Mouse (Mus musculus) natural killer cell, adult 2 months (primary cell): ENCODE measurements around the gene Uhrf1bp1.

Experiments used
- DNase-seq, 2 experiments: peaks; one replicate each; pipeline ENCODE4 v3.0.0; 2022; ENCODE audit warnings: low spot score in 2 of 2

The Uhrf1bp1 gene

GRCm38 (mm10) chr17:27839469-27840252 is 16.6 kb upstream of the Uhrf1bp1 start:
- DNase-seq, result peak; percentile 93 to 94

- DNase-seq, result no peak
Measured at GRCm38 (mm10) chr17:27848351-27848750, 7.9 kb upstream of the Uhrf1bp1 start.

- DNase-seq, result no peak
Measured at GRCm38 (mm10) chr17:27851076-27851475, 5.2 kb upstream of the Uhrf1bp1 start.

- peak; percentile 20 to 27 for DNase-seq
Measured at GRCm38 (mm10) chr17:27856798-27857648, 782 bp downstream of the Uhrf1bp1 start.

DNA sequence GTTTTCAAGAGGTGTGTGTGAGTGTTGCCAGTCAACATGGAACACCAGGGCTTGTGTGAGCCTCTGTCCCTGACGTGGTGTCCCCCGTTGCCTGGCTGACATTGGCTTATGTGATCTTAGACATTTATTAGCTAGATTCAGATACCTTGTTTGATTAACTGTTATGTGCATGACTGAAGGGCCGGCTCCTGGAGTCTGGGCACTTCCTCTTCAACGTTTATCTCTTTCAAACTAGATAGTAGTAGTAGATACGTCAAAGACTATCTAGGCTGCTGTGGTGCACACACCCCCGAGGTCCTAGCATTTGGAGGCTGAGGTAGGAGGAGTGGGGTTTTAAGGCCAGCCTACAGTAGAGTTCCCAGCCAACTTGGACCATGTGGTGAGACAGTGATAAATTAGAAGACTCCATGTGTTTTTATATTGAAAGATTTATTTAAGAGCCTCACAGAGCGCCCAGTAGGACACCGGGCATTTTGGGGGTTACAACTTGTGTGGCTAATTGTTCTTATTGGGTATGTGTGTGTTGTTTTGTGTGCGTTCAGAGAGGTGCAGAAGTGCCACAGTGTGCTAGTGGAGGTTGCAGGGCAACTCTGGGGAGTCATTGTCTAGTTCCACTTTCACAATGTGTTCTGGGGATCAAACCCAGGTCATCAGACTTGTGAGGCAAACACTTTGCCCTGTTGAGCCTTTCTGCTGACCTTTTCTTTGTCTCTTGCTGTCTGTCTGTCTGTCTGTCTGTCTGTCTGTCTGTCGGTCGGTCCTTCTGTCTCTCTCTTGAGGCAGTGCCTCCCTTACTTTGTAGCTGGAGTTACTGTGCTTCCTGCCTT is 1.6 kb downstream of the Uhrf1bp1 start:
- no peak for DNase-seq

DNA sequence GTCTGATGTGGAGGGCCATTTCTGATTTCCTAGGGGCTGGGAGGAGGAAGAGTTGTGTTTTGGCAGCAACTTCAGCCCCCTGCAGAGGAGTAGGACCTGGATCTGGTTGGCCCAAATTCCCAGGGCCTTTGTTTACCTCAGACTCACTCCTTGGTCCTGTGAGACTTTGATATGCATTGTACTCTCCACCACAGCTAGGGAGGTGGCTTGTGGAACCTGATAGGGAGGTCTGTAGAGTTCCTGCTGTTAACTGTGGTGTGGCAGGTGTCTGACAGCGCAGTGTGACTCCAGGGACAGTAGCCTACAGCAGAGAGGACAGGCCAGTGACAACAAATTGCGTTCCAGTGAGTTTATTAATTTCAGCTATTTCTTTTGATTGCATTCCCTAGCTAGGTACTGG is 2.9 kb downstream of the Uhrf1bp1 start:
- DNase-seq, result no peak

GRCm38 (mm10) chr17:27865461-27865860 is 9.2 kb downstream of the Uhrf1bp1 start:
- DNase-seq, result no peak

GRCm38 (mm10) chr17:27866737-27867136 is 10.5 kb downstream of the Uhrf1bp1 start:
- no peak for DNase-seq

DNA sequence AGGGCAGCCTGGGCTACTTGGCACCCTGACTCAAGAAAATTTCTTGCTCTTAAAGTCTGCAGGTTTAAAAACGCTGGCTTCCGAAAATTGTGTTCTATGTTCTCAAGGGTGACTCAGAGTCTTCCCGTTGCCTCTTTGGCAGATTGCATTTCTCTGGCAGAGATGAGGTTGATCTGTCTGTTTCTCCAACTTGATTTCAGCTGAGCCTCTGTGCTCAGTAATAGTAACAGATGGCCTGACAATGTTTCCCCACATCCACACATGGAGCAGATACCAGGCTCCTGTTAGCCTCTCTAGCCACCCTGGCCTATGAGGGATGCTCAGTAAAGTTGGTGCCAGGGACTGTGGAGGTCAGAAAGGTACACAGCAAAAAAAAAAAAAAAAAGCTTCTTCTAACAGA is 15.6 kb downstream of the Uhrf1bp1 start:
- no peak for DNase-seq

- DNase-seq, result no peak
Measured at GRCm38 (mm10) chr17:27873583-27873982, 17.3 kb downstream of the Uhrf1bp1 start.

DNA sequence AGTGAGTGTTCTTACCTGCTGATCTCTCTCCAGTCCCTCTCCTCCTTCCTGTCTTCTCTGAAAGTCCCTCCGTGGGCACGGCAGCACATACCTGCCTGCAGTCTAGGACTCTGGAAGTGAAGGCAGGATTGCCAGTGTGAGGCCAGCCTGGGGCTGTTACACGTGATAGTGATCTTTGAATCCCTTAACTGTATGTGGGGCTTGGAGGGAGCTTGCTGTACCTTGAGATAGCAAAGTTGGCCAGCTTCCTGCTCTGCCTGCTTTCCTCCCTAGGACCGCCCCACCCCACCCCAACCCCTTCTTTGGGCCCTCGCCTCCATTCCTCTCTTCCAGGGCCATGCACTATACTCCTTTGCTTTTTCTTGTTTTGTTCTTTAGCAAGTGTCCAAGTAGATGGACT is 18.3 kb downstream of the Uhrf1bp1 start:
- DNase-seq, result no peak

- DNase-seq, result no peak
Measured at GRCm38 (mm10) chr17:27881518-27881917, 25.3 kb downstream of the Uhrf1bp1 start.

DNA sequence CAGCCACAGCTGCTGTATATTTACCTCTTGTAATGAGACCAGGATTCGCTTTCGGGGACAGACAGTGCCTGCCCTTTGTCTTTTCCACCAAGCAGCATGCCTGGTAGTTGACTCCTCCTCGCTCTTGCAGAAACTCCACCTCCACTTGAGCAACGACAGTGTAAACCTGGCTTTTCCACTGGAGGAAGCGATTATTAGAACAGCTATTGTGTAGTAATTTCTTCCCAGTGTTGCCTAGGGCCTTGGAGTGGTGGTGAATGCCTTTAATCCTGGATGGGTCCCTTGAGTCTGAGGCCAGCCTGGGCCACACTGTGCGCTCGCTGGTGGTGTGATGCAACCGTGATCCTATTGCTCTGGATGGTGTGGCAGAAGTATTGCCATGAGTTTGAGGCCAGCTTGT is 26.9 kb downstream of the Uhrf1bp1 start:
- no peak for DNase-seq

GRCm38 (mm10) chr17:27883994-27884393 is 27.8 kb downstream of the Uhrf1bp1 start:
- DNase-seq, result no peak

- no peak for DNase-seq
Measured at GRCm38 (mm10) chr17:27886499-27887210, 30.4 kb downstream of the Uhrf1bp1 start.

DNA sequence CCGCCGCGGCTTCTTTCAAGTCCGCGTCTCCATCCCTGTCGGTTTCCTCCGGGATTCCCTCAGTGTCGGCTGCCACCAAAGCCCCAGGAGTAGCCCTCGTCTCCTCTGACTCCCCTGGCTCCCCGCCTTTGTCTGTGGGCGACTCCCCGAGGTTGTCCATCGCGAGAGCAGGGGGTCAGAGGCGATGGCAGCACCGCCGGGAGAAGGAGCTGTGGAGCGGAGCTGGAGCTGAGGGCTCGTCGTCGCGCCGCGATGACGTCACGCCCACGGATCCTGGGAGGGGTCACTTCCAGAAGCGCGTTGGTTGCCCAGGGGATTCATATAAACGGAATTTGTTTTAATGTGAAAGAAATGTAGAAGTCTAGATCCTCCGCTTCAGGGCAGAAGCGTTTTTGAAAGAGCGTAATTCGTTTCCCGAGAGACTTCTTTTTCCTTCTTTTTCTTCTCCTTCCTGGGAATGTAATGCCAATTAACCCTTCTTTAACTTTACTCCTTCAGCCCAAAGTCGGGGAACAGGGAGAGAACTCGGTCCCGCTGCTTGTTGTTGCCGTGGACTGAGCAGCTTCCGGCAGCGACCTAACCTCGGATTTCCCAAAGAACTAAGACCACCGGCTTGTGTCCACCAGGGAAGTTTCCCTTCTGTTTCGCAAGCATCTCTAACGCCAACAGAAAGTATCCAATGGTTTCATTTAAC is 51.4 kb downstream of the Uhrf1bp1 start:
- DNase-seq, result peak; percentile 71 to 83

DNA sequence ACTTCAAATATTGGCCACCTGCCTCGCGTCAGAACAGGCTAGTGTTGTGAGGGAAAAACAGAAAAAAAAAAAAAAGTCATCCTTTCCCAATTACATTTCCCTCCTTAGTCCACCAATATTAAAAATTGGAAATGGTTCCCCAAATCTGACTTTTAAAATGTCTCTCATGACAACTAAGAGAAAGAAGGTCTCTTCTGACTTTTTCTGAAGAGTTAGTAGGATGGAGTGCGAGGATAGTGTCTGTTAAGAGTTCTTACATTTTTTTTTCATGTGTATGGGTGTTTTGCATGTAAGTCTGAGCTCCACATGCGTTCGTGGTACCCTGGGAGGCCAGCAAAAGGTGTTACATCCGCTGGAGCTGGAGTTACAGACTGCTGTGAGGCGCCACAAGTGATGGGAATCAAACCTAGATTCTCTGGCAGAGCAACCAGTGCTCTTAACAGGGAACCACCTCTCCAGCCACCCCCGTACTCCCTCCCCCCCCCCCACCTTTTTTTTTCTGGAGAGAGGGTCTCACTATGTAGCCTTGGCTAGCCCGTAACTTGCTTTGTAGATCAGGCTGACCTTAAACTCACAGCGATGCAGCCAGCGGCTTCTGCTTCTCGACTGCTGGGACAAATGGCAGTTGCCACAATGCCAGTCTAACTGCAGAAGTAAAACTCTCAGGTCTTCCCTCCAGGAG is 52.1 kb downstream of the Uhrf1bp1 start:
- DNase-seq, result peak; percentile 57 to 62

GRCm38 (mm10) chr17:27908888-27909621 is 52.8 kb downstream of the Uhrf1bp1 start, which contains the start of gene Anks1:
Gene Anks1, plus strand, starts transcription at chr17:27909306.
- peak; percentile 77 to 83 for DNase-seq
